Mouse (Mus musculus) heart, embryonic 11.5 days (tissue): ENCODE data around the gene Odf2. TPM values are rescaled to one million over a fixed set of nuclear protein-coding genes. Genes with fewer than 3 reads are reported as not detected.

ENCODE experiments used
- ATAC-seq: fragments of 200-750 bp; cut with Nextera tagmentation; replicated peaks from 2 replicates; pipeline ENCODE4 v1.8.0; 2017; ENCODE audit warnings: moderate library complexity; ENCODE audit not compliant: insufficient number of reproducible peaks, low FRiP score, low TSS enrichment
- H3K27ac ChIP-seq: fragments of 300-500 bp; sonication (generic); 2 replicates; pipeline ENCODE4 v1.5.1; 2014; ENCODE audit warnings: mild to moderate bottlenecking, low read depth, low read length
- H3K27me3 ChIP-seq: fragments of 300-500 bp; sonication (generic); 2 replicates; pipeline ENCODE4 v1.6.1; 2014; ENCODE audit warnings: mild to moderate bottlenecking, low read length, mixed read lengths; ENCODE audit not compliant: control insufficient read depth, insufficient read depth
- H3K36me3 ChIP-seq: fragments of 300-500 bp; sonication (generic); 2 replicates; pipeline ENCODE4 v1.6.1; 2014; ENCODE audit warnings: mild to moderate bottlenecking, low read length, moderate library complexity, mixed read lengths; ENCODE audit not compliant: control insufficient read depth, insufficient read depth
- H3K4me1 ChIP-seq: fragments of 300-500 bp; sonication (generic); 2 replicates; pipeline ENCODE4 v1.6.1; 2014; ENCODE audit warnings: low read length; ENCODE audit not compliant: control insufficient read depth, insufficient read depth
- H3K4me2 ChIP-seq: fragments of 300-500 bp; sonication (generic); 2 replicates; pipeline ENCODE4 v1.6.1; 2014; ENCODE audit warnings: mild to moderate bottlenecking, moderate library complexity
- H3K4me3 ChIP-seq: fragments of 300-500 bp; sonication (generic); 2 replicates; pipeline ENCODE4 v1.5.1; 2014; ENCODE audit warnings: low read depth, low read length
- H3K9ac ChIP-seq: fragments of 300-500 bp; sonication (generic); 2 replicates; pipeline ENCODE4 v1.6.1; 2014; ENCODE audit warnings: mild to moderate bottlenecking, low read depth, low read length, moderate library complexity
- H3K9me3 ChIP-seq: fragments of 300-500 bp; sonication (generic); replicated peaks from 2 replicates; pipeline ENCODE4 v1.6.1; 2016; ENCODE audit warnings: low read length; ENCODE audit not compliant: control insufficient read depth
- WGBS: fragments of 180-500 bp; shearing (Covaris S2); extraction: QIAGEN DNeasy Blood & Tissue Kit; methylation state at CpG from one replicate; pipeline ENCODE4 v1.1.7; 2014; ENCODE audit not compliant: insufficient replicate concordance; 5-methylcytosine and 5-hydroxymethylcytosine counted together
- microRNA-seq: library from miRNA; unstranded; fragments of <30 nt; microRNA quantifications from one replicate; pipeline ENCODE4, GENCODE M21; 2016; ENCODE audit warnings: borderline number of aligned reads
- polyA plus RNA-seq: library from polyadenylated mRNA; unstranded; fragments of >200 nt; fragmentation: Nextera tagmentation; extraction: Ambion mirVana; gene quantifications from 2 replicates; pipeline ENCODE4 v1.2.1, GENCODE M21; 2014

Gene Odf2
- polyA plus RNA-seq, 1 experiment from 2014 or later = 62.0 TPM

DNA sequence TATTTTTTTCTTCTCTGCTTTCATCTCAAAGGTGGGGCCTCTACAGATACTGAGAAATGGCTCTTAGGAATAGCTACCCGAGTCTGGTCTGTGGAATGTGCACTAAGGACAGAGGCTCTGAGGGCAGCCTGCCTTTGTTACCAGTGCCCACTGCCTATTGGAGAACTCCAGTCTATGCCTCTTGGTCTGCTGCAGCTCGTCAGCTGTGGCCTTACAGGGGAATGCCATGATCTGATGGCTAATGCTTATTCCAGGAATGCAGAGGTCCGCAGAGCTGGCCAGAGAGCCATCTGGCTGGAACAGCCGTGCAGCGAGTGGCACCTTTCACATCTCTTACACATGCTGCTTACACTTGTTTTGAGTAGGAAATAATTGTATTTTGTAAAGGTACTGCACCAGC lies 78.7 kb downstream of the Odf2 start:
- H3K27ac ChIP-seq = peak overlapping the region; percentile 63
- no peak for ATAC-seq
- WGBS = 26% methylated on average over 5 of the region's 5 CpGs
- no peaks in the 10 kb centered on the region for H3K27me3 ChIP-seq
- H3K9ac ChIP-seq = no peak overlapping the region
- H3K4me1 ChIP-seq = peaks cover 43% of the 10 kb centered on the region
- peak overlapping the region; percentile 96; the same call in 1 of the 2 replicates for H3K4me3 ChIP-seq
- no peaks in the 10 kb centered on the region; the same call in 1 of the 2 replicates for H3K36me3 ChIP-seq
- no peaks in the 10 kb centered on the region for H3K9me3 ChIP-seq
- peak overlapping the region; percentile 78 for H3K4me2 ChIP-seq

DNA sequence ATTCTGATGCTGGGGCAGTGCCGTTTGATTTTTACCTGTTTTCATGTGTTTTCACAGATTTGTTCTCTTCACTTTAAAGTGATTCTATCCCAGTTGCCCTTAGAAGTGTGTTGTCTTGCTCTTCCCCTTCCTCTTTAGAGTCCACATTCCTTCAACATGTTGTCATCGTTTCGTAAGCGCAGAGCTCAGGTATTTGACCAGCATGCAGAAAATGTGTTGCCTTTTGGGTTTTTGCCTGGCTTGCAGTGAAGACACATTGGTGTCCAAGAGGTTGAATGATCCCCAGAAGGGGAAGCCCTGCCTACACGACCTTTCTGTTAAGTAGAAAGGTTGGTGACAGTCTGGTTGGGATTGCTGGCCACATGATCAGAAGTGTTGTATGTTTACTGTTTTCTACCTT lies 79.6 kb downstream of the Odf2 start:
- Histone ChIP-seq H3K4me3 (0 out of 2 replicates have a peak overlapping the region, but pooled peaks have one; percentile 8), H3K36me3 (no peaks in the 10 kb centered on the region; the same call in 1 of the 2 replicates), H3K27me3 (no peaks in the 10 kb centered on the region), H3K9me3 (no peaks in the 10 kb centered on the region), H3K27ac (no peak overlapping the region), H3K4me1 (peaks cover 43% of the 10 kb centered on the region), H3K4me2 (peak overlapping the region; percentile 32), H3K9ac (no peak overlapping the region)
- WGBS = 49% methylated on average over 5 of the region's 5 CpGs
- no peak for ATAC-seq

- no peaks in the 10 kb centered on the region for H3K9me3 ChIP-seq
- no peak for ATAC-seq
- 45% methylated on average over 9 of the region's 9 CpGs for WGBS
- H3K36me3 ChIP-seq = no peaks in the 10 kb centered on the region; the same call in none of the 2 replicates
- H3K9ac ChIP-seq = no peak overlapping the region
- peaks cover 33% of the 10 kb centered on the region for H3K4me1 ChIP-seq
- no peaks in the 10 kb centered on the region for H3K27me3 ChIP-seq
- peak overlapping the region; percentile 66 for H3K27ac ChIP-seq
- H3K4me2 ChIP-seq = no peak overlapping the region; the same call in 1 of the 2 replicates
- no peak overlapping the region for H3K4me3 ChIP-seq
These were observed 83.0 kb downstream of the Odf2 start for GRCm38 (mm10) chr2:29971838-29972635.

DNA sequence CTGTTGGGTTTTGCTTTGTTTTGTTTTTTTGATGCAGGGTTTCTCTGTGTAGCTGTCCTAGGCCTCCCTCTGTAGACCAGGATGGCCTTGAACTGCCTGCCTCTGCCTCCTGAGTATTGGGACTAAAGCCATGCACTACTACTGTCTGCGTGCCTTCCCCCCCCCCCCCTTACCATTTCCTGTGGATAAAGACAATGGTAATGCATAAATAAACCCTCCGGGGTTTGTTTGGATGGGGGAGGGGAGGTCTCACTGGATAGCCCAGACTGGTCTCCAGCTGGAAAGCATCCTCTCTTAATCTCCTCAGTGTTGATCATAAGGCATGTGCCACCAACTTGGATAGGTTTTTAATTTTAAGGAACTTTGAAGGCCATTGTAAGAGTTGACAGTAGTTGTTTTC lies 84.5 kb downstream of the Odf2 start:
- no peak for ATAC-seq
- H3K27me3 ChIP-seq = no peaks in the 10 kb centered on the region

DNA sequence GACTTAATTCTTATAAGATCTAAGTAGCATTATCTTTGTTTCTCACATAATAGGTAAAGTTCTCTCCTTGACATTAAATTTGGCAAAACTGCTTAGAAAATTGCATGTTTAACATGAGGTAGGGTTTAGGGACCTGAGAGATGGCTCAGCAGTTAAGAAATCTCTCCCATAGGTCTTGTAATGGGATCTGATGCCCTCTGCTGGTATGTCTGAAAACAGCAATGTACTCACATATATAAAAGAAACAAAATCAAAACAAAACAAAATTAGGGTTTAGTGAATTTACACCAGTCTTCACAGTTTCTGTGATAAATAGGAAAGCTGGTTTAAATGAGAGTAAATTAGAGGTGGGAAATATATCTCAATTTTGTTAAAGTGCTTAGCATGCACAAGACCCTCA lies 88.3 kb downstream of the Odf2 start:
- no peak overlapping the region for H3K27ac ChIP-seq
- H3K9me3 ChIP-seq = no peaks in the 10 kb centered on the region
- ATAC-seq = no peak
- H3K36me3 ChIP-seq = peaks cover 24% of the 10 kb centered on the region
- no peak overlapping the region for H3K4me2 ChIP-seq
- H3K4me3 ChIP-seq = no peak overlapping the region
- H3K4me1 ChIP-seq = peaks cover 4% of the 10 kb centered on the region
- H3K9ac ChIP-seq = no peak overlapping the region
- H3K27me3 ChIP-seq = no peaks in the 10 kb centered on the region

More for the DNA sequence above, 84.5 kb downstream of the Odf2 start:
- Histone ChIP-seq H3K9ac (no peak overlapping the region), H3K27ac (0 out of 2 replicates have a peak overlapping the region, but pooled peaks have one; percentile 41), H3K4me2 (no peak overlapping the region), H3K4me3 (no peak overlapping the region), H3K9me3 (no peaks in the 10 kb centered on the region), H3K36me3 (peaks cover 4% of the 10 kb centered on the region), H3K4me1 (peaks cover 20% of the 10 kb centered on the region)
- WGBS = 31% methylated on average over 2 of the region's 2 CpGs

- Histone ChIP-seq H3K9me3 (no peaks in the 10 kb centered on the region), H3K4me1 (no peaks in the 10 kb centered on the region), H3K27me3 (no peaks in the 10 kb centered on the region), H3K4me2 (no peak overlapping the region), H3K4me3 (no peak overlapping the region), H3K9ac (no peak overlapping the region), H3K36me3 (peaks cover 37% of the 10 kb centered on the region), H3K27ac (no peak overlapping the region)
- ATAC-seq = no peak
- 85% methylated on average over 1 of the region's 1 CpGs for WGBS
These were observed 91.6 kb downstream of the Odf2 start for GRCm38 (mm10) chr2:29980661-29981060.

Small RNA genes lying within 50 kb of the gene (microRNA-seq; reads per million reads assigned to microRNA genes)
- not detected for gene Mir219a-2
- not detected for gene Mir219b

Other genes starting within 250 kb of the Odf2 start
- gene Gm13420, start 137.5 kb upstream of the Odf2 start, polyA plus RNA-seq = not detected in 2 replicates
- gene Gm13547, start 129.9 kb upstream of the Odf2 start, polyA plus RNA-seq = 0.99 TPM in 1 of 2 replicates, not detected in the other
- gene Coq4, start 101.7 kb upstream of the Odf2 start, polyA plus RNA-seq = 28.8 and 30.2 TPM in 2 replicates
- gene Trub2, start 100.7 kb upstream of the Odf2 start, polyA plus RNA-seq = 21.0 and 25.6 TPM in 2 replicates
- 6.7 and 8.3 TPM in 2 replicates for gene Slc27a4, start 86.6 kb upstream of the Odf2 start, polyA plus RNA-seq
- gene Urm1, start 69.1 kb upstream of the Odf2 start, polyA plus RNA-seq = 17.4 and 18.1 TPM in 2 replicates
- 17.9 and 18.4 TPM in 2 replicates for gene Cercam, start 20.1 kb upstream of the Odf2 start, polyA plus RNA-seq
- 34.3 and 39.0 TPM in 2 replicates for gene Gle1, start 46.2 kb downstream of the Odf2 start, polyA plus RNA-seq
- gene Sptan1, start 76.3 kb downstream of the Odf2 start, polyA plus RNA-seq = 154 and 157 TPM in 2 replicates
- 17.5 and 17.6 TPM in 2 replicates for gene Wdr34, start 159.7 kb downstream of the Odf2 start, polyA plus RNA-seq
- 291 and 322 TPM in 2 replicates for gene Set, start 168.2 kb downstream of the Odf2 start, polyA plus RNA-seq
- 11.0 and 11.2 TPM in 2 replicates for gene Pkn3, start 188.5 kb downstream of the Odf2 start, polyA plus RNA-seq
- 56.3 and 59.1 TPM in 2 replicates for gene Zdhhc12, start 204.4 kb downstream of the Odf2 start, polyA plus RNA-seq
- 5.4 and 7.1 TPM in 2 replicates for gene Zer1, start 235.4 kb downstream of the Odf2 start, polyA plus RNA-seq
- 8.2 and 9.1 TPM in 2 replicates for gene Tbc1d13, start 244.5 kb downstream of the Odf2 start, polyA plus RNA-seq